Mouse (Mus musculus) megakaryocyte, embryonic 14.5 days (primary cell): Measurements from ENCODE around the gene D1Ertd622e.

Experiments used
- FLI1 ChIP-seq: IDR thresholded peaks from 2 replicates; pipeline ENCODE4 v1.6.1; 2012; ENCODE audit warnings: low read length, inconsistent platforms, mixed read lengths
- GATA1 ChIP-seq: IDR thresholded peaks from 3 replicates; pipeline ENCODE4 v1.6.1; 2012; ENCODE audit warnings: mixed read lengths, low read length, inconsistent platforms, borderline replicate concordance

- TF ChIP-seq GATA1, result no peak
- TF ChIP-seq FLI1, result no peak
Observed at GRCm38 (mm10) chr1:97698956-97699570, 37.2 kb upstream of the D1Ertd622e start.
